Mouse (Mus musculus) regulatory T cell (primary cell): ENCODE measurements around the gene Pccb.

Experiments used
- in situ Hi-C: fragments of 300-600 bp; cut with MboI, MseI; formaldehyde crosslinking; loops from one replicate; pipeline ENCODE4 v1.15.1; 2025; ENCODE audit warnings: high pct_unique_total_duplicates

Pccb gene

DNA sequence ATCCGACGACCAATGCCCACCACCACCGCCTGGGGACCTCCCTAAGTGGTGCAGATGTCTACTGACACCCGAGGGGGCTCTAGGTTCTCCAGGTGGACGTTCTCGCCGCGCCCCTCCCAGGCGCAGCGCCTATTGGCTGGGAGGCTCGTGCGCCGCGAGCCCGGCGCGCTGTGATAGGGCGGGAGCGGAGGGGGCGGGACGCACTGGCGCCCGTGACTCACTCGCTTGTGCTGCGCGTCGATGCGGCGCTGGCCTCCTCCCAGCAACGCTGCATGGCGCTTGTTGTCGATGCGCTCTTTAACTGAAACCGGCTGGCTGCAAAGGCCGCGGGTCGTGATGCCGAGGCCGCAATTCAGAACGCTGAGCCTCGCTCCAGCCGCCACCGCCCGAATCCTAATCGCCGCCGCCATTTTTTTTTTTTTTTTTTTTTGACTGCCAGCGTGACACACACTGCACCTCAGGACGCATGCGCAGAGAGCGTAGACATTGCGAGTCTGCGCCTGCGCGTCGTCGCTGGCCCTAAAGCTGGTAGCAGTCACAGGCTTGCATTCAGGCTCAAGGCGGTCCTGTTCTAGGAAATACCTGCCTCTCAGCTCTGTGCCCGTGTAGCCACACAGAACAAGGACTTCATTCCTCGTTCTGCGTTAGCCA, at the start of gene Pccb:
TSS of gene Pccb (minus strand) at position 451 of the 651 bp plus-strand sequence.
- in situ Hi-C loops, result no loop called here

DNA sequence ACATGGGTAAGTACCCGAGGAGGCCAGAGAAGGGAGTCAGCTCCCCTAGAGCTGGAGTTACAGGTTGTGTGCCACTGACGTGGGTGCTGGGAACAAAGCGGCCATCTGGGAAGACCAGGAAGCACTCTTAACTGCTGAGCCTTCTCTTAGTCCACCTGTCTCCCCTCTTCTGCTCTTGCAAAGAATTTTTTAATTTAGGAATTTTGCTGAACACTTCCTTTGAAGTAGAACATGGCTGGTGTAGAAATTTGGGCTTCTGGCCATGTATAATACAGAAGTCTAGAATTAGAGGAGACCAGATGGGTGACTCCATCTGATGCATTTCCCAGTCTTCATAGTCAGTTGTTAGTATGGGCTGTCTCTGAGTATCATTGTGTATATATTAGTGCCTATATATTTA, 49.0 kb upstream of the Pccb start:
- in situ Hi-C loops, result loop anchor here (5.0 kb wide), 1 partner anchor 541 kb away; no protein-coding TSS in a partner anchor

DNA sequence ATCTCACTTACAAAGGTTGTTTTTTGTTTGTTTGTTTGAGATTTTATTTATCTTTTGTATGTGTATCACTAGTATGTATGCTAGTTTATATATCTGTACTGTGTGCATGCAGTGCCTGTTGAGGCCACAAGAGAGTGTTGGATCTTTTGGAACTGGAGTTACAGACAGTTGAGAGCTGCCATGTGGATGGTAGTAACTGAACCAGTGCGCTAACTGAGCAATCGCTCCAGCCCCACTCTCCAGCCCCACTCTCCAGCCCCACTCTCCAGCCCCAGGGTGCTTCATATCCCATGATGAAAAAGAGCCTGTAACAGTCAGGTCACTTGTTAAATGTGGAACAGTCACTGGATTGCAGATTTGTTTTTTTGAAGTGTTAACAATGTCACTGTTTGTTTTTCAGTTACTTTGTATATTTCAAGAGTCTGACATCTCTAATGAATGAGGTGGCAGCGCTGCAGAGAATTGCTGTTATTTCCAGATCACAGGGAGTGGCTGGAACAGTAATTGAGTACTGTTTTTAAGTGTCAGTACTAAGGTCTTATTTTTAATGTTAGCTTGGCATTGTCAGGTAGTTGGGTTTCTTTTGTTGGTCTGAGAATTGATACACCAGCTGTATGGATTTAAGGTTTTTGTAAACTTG, 45.5 kb upstream of the Pccb start:
- in situ Hi-C loops, result loop anchor here (5.0 kb wide), 1 partner anchor 538 kb away; no protein-coding TSS in a partner anchor

DNA sequence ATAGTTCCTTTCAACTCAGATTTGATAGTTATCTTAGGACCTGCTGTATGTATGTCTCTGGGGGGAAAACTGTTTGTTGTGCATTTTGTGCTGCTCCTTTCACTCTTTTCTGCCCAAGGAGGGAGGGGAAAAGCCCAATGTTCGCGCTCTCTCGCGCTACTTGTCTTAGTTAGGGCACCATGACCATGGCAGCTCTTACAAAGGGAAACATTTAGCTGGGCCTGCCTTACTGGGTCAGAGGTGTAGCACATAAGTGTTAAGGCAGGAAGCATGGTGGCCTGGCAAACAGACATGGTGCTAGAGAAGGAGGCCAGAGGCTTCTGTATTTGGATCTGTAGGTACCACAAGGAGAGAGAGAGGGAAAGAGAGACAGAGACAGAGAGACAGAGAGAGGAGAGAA, 43.9 kb upstream of the Pccb start:
- in situ Hi-C loops, result no loop called here

DNA sequence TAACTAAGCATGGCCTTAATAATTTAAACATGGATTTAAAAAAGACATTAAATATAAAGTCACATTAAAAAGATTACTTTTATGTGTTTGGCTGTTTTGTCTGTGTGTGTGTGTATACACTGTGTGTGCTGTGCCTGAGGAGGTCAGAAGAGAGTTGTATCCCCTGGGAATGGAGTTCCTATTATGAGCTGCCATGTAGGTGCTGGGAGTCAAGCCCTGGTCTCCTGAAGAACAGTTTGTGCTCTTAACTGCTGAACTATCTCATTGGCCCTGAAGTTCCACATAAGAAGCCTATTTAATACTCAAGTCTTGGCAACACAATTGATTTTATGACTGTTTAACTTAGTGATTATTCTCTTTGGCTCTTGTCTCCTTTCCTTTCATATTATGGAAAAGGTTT, 42.8 kb upstream of the Pccb start:
- in situ Hi-C loops, result no loop called here

DNA sequence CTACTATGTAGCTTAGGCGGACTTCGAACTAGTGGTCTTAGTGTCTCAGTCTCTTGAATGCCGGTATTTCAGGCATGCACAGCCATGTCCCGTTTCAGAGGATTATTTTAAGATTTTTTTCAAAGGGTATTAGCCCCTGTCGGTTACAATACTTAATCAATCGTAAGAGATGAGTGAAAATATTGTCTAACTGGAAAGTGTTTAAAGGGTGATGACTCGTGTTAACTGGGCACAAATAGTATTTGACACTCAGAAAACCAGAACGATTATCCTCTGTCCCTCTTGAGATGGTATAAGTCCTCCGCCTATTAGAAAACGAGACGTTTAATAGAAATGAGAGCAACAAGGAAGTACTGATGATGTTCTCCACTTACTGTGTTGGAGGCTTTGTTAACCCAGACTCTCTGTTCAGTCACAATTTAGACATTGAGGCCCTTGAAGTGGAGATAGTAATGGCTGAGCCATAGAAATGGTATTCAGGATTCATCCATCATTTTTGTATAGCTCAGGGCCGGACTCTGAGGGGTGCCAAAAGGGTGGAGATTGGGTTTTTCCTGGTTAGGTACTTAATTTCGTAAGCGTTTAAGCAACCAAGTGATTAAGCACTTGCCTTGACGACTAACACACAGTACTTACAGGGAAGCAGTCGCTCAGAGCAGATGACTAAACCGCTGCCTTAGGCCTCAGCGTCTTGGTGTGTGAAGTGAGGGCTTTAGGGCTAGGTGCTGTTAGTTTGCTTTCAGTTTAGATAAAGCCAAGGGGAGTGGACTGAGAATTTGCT, 41.6 kb upstream of the Pccb start:
- in situ Hi-C loops, result no loop called here

DNA sequence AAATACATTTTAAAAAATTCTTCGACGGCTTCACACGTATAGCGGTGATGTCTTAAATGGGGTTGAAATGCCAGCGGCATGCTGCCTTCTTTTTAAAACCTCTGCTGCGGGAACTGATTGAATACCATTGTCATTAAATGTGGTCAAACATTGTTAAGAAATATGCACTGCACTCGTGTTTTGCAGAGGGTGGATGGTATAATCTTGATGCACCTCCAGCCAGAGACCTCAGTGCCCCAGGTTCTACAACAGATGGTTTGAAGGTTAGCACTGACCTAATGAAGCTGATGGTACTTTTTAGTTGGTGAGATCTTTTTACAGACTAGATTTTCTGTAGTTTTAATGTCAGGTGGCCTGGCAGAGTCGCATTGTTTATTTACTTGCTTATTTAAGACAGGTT, 41.0 kb upstream of the Pccb start:
- in situ Hi-C loops, result no loop called here

DNA sequence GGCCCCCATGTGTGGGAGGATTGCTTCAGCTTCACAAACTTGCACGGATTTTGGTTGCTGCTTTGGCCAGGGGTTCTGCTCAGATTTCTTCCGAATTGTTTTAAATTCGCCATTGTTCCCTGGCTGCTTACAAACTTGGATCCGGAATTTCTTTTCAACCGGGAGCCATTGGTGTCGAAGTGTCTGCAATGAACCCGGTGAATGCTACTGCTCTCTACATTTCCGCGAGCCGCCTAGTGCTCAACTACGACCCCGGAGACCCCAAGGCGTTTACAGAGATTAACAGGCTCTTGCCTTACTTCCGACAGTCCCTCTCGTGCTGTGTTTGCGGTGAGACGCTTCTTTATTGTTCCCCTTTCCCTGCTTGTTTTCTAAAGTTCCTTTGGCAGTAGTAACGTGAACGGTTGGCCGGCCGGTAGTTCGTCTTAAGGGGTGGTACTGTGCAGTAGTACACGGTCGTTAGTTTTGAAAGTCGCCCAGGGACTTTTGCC, 40.4 kb upstream of the Pccb start:
- in situ Hi-C loops, result no loop called here

DNA sequence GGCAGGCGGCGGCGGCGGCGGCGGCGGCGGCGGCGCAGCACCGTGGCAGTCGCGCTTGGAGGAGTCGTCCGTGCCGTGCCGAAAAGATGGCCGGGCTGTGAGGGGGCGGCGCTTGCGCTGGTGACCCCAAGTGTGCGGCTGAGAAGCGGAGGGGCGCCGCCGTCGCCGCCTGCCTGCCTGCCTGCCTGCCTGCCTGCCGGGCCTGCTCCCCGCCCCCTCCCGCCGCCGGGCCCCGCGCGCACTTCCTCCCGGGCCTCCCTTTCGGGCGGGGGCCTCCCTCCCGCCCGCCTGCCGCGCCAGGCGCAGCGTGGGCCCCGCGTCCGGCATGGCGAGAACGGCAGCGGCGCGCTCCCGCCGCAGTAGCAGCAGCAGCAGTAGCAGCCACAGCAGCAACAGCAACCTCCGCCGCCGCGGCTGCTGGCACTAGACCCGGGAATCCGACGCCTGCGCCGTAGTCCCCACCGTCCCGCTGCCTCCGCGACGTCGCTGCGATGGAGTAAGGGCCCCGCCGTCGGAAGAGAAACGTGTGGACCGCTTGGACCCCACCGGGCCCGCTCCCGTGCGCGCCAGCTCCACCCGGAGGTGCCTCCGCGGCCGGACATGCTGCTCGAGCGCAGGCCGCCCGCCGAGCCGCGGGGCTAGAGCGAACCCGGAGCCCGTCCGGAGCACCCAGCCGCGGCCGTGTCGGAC, 39.8 kb upstream of the Pccb start:
- in situ Hi-C loops, result no loop called here

DNA sequence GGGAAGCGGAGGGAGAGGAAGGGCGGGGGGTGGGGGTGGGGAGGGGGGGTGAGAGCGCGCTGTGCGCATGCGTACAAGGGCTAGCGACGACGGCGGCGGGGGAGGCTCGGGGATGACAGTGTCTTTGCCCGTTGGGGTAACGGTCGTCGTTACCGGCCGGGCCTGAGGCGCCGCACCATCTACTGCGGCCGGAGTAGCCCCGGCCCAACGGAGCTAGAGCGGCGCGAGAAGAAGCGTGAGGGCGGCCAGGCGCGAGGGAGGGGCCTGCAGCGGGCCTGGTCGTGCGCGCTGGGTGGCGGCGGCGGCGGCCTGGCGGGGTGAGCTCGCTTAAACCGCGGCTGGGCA, 39.3 kb upstream of the Pccb start, which contains the start of gene Msl2:
TSS of gene Msl2 (plus strand) at position 115 of the 345 bp plus-strand sequence.
- in situ Hi-C loops, result no loop called here

DNA sequence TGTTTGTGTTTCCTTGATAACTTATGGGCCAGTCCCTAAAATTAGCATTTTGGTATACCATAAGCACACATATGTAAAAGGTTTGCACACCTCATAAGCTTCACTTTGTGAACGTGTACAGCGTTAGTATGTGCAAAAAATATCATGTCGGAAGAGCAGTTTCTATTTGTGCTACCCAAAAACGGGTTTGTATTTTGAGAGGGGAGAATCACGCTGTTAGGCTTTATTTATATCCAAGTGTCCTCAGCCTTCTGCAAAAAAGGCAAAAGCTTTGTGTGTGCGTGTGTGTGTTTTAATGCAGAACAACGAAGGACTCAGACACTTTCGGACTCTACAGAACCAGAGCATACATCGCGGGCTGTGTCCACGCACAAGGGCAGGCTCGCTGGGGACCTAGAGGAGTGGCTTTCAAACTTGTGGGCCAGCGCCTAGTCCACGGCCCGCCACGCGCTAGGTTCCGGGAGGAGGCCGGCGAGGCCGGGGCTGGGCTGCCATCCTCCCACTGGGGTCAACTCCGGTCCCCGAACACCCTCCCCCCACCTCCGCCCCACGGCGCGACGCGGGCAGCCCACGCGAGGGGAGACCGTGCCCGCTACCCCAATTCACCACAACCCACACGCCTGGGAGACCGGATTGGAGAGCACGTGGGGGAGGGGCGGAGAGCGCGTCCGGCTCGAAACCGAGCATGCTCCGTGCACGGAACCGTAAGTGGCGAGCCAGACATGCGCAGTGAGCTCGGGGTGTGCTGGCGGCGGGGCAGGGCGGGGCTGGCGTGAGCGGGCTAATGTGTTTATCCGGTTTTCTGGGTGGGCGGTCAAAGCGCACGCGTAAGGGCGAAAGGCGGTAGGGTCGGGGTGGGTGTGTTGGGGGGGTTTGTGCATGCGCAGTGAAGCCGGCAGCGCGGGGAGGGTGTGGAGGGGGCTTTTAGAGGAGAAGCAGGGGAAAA, 38.6 kb upstream of the Pccb start:
- in situ Hi-C loops, result no loop called here

DNA sequence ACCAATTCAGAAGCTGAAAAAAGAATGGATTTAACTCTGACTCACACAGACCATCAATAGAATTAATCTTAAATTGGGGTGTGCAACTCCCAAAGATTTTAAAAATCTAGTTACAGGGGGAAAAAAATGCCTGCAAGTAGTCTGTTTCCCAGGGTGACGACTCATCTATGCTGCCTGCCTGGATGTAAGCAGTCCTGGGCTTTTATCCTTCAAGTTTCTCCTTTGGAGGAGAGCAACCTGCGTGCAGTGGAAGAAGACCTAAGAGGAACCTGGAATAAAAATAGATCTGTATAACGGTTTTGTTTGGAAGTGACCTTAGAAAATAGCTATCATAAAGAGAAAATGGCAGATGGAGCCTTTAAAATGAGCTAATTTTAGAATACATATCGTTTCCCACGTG, 37.8 kb upstream of the Pccb start:
- in situ Hi-C loops, result no loop called here

DNA sequence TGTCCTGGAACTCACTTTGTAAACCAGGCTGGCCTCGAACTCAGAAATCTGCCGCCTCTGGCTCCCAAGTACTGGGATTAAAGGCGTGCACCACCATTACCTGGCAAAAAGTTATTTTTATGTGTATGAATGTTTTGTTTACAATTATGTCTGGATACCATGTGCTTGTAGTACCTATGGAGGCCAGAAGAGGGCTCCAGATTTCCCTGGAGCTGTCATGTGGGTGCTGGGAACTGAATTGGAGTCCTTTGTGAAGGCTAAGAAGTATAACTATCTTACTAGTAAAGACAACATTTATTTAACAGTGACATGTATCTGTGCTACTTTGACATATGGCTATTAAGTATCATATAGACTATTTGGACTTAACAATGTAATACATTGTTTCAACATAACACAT, 35.1 kb upstream of the Pccb start:
- in situ Hi-C loops, result no loop called here

DNA sequence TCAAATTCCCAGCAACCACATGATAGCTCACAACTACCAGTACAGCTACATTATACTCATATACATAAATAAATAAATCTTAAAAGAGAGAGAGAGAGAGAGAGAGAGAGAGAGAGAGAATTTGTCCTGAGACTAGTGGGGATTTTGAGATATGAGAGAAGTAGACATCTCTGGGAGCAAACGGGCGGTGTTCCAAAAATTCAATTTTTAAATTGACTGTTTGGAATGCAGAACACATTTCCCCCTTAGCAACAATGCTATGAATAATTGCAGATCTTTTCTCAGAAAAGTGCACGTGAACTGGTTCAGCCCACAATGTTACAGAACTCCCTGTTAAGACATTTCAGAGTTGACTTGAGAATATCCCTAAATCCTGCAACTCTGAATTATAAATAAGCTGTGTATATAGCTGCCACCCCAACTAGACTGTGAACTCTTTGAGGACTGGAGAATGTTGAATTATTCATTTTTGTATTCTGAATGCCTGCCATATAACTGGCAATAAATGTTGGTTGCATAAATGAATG, 30.4 kb upstream of the Pccb start:
- in situ Hi-C loops, result no loop called here

DNA sequence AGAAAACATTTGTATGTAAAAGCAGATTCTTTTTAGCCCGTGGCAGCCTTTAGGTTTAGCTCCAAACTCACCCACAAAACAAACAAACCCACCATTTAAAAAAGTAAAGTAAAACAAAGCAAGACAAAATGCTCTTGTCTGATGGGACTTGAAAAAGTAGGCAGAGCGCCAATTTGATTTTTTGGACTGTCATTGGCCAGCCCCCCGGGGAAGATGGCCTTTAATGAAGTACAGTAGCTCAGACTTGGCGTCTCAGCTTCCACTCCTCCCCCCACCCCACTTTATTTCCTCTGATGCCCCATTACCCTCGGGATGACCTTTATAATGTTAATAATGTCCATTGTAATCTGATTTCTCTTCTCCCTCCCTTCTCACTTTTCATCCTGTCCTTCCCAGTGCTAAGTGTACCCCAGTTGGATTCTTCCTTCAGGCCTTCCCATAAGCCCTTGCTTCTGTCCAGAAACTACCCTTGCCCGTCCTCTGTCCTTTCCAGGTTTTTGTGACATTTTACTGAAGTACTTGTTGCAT, 27.6 kb upstream of the Pccb start:
- in situ Hi-C loops, result no loop called here

DNA sequence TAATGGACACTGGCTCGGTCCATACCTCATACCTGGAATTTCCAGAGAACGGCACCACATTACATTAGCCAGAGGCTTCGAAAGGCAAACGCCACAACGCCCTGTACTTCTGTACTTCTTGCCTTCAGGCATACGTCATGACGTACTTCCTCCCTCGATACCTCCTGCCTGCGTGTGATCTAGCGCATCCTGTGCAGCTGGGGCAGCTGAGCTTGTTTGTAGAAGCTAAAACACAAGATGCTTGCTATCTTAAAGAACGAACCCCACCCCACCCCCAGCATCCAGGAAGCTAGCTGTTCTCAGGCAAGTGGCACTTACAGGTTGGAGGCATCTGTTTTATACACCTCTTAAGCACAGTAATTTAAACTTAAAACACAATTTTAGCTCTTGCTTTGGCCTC, 26.3 kb upstream of the Pccb start:
- in situ Hi-C loops, result no loop called here

DNA sequence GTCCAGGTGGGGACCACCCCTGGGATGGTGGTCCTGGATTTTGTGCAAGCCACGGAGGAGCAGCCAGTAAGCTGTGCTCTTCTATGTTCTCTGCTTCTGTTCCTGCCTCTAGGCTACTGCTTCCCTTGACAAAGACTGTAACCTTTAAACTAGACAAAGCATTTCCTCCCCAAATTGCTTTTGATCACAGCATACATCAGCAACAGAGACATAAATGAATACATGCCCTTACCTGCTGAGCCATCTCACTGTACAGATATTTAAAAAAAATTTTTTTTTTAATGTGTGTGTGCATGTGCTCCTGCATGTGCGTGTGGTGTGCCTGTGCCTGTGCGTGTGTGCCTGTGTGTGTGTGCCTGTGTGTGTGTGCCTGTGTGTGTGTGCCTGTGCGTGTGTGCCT, 22.5 kb upstream of the Pccb start:
- in situ Hi-C loops, result no loop called here

DNA sequence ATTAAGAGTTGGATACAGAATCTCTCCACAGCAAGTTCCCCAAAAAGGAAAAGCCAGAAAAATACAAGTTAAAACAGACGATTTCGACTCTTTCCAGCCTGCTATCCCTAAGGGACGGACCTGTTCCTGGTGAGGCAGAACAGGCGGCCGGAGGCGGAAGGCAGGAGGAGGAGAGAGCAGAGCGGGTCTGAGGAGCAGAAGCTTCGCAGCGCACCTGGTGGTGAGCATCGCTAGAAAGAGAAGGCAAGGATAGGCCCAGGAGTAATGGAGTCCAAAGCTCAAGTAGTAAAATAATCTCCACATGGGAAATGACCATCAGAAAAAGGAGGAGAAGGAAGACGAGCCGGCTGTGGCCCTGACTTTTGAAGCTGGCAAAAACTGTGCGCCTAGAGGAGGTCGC, 18.6 kb upstream of the Pccb start:
- in situ Hi-C loops, result no loop called here

DNA sequence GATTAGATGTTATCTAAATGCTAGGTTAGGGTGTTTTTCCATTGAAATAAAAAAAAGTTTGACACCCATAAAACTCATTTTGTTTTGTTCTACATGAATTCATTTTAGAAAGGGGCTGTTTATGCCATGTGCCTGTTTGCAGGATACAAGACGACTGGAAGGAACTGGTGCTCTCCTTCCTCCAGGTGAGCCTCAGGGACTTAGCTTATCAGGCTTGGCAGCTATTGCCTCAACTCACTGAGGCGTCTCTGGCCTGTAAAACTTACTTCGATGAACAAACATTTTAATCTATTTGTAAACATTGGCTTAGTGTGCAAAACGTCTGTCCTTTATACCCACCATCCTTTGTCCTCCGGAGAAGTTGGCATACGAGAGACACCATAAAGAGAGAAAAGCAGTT, 18.0 kb upstream of the Pccb start:
- in situ Hi-C loops, result no loop called here

DNA sequence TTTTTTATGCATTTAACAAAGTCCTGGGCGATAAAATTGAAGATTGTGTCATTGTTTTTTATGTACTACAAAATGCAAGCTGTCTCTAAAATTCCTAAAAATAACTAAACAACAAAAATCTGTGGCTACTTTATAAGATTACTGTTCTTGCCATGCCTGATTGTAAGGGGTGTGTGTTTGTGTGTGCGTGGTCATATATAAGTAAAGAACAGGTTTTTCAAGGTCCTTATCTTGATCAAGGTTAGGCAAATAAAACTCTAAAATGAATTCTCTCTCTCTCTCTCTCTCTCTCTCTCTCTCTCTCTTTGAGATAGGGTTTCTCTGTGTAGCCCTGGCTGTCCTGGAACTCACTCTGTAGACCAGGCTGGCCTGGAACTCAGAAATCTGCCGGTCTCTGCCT, 17.3 kb upstream of the Pccb start:
- in situ Hi-C loops, result no loop called here
